Mouse (Mus musculus): ENCODE measurements around the gene Ubqln4.
"Not testable (repeated sequence)": the region's sequence is repeated elsewhere in the genome, so short reads cannot be mapped to it uniquely, and the experiment has no call there.

The Ubqln4 gene

DNA sequence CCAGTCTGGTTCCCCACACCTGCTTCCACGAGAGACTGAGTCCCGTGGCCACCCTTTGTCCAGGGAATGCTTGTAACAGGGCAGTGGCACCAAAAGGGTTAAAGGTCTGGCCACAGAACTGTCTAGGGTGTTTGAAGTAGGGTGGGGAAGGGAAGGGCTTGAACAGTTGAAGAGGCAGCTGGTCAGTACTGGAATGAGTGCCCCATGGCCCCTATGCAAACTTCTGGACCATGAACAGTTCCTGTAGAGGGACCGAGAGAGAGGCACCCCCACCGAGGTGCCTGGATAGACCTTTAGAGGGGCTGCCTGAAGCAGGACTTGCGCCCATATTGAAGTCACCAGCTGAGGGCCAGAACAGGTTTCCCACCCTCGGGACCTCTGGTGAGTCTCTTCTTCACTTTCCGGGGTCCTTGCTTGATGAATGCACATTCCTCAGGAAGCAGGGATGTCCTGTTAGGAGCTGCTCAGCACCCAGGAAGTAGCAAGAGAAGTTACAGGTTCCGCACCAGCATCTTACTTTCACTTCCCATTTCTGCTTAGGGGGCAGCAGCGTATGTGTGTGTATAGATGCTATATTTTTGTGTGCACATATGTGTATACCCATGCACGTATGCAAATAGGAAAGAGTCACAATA, 39.5 kb downstream of the Ubqln4 start:
- in situ Hi-C loops (cut with MboI; ENCODE audit: low sequenced_read_pairs), result no loop called here

DNA sequence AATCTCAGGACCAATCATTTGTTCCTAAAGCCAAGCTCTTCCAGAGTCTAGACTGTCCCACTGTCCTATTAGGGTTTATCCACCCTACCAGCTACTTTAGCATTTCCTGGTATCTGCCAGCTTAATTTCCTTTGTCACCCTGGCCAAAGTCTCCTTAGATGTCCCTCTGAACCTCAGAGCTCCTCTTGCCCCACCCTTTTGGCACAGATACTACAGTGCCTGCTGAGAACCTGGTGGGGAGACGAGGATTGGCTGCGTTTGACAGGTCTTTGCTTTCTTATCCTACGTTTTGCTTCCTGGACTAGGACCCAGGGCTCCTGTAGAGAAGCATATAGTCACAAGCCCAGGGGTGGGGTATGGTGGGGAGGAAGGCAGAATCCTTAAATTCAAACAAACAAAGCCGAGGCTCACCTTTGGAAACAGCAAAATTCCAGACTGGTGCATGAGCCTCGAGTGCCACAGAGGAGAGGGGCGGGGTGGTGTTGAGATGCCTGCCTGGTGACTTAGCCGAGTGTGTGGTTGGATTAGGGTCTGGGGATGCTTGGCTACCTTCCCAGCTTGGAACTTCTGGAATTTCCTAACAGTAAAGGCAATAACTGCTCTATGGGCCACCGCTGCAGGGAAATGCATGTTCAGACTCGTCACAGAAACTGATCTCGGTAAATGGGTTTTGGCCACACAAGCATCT, 40.5 kb downstream of the Ubqln4 start:
- in situ Hi-C loops (cut with MboI; ENCODE audit: low sequenced_read_pairs), result no loop called here

DNA sequence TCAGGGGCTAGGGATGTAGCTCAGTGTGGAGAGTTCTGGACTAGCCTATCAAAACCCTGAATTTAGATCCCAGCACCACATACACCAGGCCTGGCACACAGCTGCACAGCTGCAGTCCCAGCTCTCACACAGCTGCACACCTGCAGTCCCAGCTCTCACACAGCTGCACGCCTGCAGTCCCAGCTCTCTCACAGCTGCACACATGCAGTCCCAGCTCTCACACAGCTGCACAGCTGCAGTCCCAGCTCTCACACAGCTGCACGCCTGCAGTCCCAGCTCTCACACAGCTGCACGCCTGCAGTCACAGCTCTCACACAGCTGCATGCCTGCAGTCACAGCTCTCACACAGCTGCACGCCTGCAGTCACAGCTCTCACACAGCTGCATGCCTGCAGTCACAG, 43.0 kb downstream of the Ubqln4 start:
- in situ Hi-C loops (cut with MboI; ENCODE audit: low sequenced_read_pairs), result not testable (repeated sequence)

DNA sequence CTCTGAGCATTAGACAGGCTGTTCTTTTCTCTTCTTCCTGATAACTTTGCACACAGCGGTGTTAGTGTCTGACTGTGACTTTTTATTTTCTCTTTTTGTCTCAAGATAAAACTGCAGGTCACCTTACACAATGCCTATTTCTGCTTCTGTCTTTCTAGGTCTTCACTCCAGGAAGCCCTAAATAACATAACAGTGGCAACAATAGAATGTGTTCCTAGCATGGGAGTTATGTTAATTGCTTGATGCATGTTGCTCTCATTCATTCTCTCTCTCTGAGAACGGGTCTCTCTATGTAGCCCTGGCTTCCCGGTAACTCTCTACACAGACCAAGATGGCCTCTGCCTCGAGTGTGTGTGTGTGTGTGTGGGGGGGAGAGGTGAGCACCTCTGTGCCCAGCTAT, 48.9 kb downstream of the Ubqln4 start:
- in situ Hi-C loops (cut with MboI; ENCODE audit: low sequenced_read_pairs), result no loop called here

DNA sequence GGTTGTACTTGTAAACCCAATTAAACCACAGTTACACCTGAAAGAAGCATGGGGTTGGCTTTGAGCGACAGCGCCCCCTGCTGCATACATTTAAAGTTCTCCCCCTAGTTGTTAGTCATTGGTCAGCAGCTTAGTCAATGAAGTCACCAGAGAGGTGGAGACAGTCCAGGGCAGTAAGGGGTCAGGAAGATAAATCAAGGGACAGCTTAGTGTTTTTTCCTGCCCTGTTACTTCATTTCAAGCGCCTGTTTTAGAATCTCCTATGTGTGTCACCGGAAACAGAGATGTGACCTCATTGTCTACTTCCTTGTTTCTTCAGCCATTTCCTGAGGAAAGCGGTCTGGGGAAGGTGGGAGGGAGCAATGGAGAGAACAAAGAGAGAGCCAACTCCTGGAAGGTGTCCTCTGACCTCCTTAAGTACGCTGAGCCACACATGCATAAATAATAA, 50.2 kb downstream of the Ubqln4 start:
- in situ Hi-C loops (cut with MboI; ENCODE audit: low sequenced_read_pairs), result no loop called here

DNA sequence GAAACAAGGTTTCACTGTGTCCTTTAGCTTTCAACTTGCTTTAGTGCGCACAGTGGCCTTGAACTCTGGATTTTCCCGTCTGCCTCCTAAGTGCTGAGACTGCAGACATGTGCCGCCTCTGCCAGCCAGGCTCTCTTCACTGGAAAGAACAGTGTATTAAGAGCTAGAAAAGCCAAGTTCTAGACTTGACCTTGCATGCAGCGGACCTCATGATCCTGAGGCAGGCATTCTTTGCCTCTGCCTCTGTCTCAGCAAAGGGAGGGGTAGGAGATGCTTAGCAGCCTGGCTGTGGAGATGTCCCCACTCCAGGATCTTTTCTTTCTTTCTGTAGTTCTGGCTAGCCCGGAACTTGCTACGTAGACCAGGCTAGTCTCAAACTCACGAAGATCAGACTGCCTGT, 51.3 kb downstream of the Ubqln4 start:
- in situ Hi-C loops (cut with MboI; ENCODE audit: low sequenced_read_pairs), result loop anchor here (5.0 kb wide), 1 partner anchor 37 kb away; no protein-coding TSS in a partner anchor

DNA sequence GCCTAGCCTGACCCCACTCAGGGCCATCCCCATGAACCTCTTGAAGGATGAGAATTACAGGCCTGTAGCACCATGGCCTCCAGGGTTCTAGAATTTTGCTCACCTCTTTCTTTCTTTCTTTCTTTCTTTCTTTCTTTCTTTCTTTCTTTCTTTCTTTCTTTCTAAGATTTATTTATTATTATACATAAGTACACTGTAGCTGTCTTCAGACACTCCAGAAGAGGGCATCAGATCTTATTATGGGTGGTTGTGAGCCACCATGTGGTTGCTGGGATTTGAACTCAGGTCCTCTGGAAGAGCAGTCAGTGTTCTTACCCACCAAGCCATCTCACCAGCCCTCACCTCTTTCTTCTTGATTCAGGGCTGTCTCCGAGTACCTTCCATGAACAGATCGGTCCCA, 52.1 kb downstream of the Ubqln4 start, which contains the start of gene Arhgef2:
Gene Arhgef2 (plus strand): TSS at position 301 of the 400 bp plus-strand sequence.
- in situ Hi-C loops (cut with MboI; ENCODE audit: low sequenced_read_pairs), result loop anchor here (5.0 kb wide), 1 partner anchor 37 kb away; no protein-coding TSS in a partner anchor

DNA sequence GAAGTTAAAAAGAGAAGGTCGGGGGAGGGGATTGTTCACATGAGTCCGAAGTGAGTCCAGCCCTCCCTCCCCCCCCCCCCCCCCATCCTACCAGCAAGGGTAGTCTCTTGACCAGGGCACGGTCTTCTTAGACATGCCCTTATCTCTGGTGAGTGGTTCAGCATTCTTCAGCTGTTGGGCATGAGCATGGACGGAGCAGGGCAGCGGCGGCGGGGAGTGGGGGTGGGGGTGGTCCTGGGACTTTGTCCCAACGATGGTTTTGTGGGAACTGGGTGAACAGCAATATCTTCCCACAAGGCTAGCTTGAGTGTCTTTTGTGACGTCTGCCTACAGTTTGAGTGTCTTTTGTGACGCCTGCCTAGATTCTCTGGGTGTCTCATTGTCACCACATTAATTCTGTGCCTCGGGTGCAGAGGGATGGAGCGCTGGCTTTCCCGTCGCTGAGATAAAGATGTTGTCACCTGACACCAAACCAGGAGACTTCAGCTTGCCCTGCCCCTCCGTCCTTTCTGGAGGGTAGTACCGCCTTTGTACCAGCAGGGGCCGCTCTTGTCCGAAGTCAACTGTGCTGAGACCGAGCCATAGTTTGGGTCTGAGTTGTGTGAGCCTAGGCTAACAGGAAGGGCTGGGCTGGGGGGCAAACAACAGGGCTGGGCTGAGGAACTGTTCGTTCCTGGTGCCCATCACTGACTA, 53.7 kb downstream of the Ubqln4 start:
- in situ Hi-C loops (cut with MboI; ENCODE audit: low sequenced_read_pairs), result loop anchor here (5.0 kb wide), 1 partner anchor 35 kb away; no protein-coding TSS in a partner anchor

DNA sequence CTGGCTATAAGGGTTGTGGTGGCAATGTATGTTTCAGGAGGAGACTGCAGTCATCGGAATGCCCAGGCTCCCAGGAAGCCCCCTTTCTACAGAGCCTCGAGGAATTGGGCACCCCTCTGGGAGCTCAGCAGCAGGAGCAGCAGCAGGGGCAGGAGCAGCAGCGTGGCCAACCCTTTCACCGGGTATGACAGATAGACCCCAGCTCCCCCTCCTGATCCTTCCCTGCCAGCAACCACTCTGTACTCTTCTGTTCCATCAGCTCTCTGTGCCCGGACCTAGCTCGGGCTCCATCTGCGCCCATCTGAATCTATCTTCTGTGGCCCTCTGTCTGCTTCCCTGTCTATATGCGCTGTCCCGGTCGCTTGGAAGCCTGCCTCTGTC, 54.2 kb downstream of the Ubqln4 start:
- in situ Hi-C loops (cut with MboI; ENCODE audit: low sequenced_read_pairs), result loop anchor here (5.0 kb wide), 1 partner anchor 35 kb away; no protein-coding TSS in a partner anchor

DNA sequence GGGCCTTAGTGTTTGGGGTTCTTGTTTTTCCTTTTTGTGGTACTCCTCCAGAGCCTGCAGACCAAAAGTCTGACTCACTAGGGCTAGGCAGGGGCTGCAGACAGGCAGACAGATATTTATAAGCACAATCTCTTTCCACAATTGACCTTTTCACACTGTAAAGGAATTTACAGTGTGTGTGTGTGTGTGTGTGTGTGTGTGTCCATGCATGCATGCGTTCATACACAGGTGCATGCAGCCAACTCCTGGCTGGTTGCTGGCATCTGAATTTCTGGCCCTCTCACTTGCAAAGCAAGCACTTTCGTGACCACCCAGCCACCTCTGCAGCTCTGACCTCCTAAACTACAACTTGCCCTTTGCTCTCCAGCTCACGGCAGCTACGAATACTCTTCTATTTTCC, 55.5 kb downstream of the Ubqln4 start:
- in situ Hi-C loops (cut with MboI; ENCODE audit: low sequenced_read_pairs), result loop anchor here (5.0 kb wide), 1 partner anchor 33 kb away; no protein-coding TSS in a partner anchor

DNA sequence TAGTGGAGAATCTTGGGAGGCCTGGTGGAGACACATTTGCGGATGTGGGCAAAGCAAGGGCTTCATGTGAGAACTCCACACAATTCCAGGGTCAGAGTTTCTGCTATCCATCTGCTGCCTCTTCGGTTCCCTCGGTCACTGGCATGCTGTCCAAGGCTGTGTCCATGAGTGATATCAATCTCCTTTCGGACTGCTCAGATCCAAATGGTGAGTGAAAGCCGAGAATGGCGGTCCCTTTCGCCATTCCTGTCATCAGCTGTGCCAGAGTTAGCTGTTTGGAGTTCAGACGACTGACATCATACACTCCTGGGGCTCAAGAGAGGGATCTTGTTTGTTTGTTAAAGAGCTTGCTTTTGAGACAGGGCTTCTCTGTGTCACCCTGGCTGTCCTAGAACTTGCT, 60.9 kb downstream of the Ubqln4 start:
- in situ Hi-C loops (cut with MboI; ENCODE audit: low sequenced_read_pairs), result no loop called here

DNA sequence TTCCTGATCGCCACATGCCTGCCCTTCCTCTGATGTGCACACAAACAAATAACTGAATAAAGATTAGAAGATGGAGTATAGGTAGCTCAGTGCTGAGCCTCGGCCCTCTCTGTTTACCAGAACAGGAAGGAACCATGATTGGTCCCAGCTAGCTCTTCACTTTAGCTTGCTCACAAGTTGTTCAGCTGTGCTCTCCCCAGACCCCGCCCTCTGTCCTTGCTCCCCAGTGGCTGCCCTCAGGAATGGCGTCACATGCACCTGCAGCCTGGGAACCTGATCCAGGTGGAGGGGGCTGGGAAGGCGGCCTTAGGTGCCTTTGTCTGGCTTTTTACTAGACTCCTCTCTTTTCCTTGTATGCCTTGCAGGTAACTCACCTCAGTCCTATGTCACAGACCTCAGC, 61.6 kb downstream of the Ubqln4 start:
- in situ Hi-C loops (cut with MboI; ENCODE audit: low sequenced_read_pairs), result no loop called here

DNA sequence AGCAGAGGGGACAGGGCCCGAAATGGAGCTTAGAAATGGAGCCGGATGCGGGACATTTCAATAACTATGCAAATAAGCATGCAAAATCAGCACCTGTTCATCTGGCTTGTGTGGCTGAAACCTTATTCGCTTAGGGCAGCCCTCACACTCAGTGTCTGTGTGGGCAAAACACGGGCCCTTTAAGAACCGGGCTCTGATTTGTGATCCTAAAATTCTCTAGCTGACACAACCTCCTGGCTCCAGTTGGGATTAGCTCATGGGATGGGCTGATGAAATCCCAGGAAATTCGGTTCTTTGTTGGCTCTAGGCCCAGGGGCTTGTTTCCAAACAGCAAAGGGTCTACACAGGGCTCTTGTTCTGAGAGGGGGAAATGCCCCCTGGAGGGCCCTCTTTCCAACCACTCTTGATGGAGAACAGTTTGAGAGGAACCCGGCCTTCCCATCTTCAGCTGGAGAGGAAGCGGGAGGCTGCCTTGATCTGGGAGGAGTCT, 62.4 kb downstream of the Ubqln4 start:
- in situ Hi-C loops (cut with MboI; ENCODE audit: low sequenced_read_pairs), result no loop called here

DNA sequence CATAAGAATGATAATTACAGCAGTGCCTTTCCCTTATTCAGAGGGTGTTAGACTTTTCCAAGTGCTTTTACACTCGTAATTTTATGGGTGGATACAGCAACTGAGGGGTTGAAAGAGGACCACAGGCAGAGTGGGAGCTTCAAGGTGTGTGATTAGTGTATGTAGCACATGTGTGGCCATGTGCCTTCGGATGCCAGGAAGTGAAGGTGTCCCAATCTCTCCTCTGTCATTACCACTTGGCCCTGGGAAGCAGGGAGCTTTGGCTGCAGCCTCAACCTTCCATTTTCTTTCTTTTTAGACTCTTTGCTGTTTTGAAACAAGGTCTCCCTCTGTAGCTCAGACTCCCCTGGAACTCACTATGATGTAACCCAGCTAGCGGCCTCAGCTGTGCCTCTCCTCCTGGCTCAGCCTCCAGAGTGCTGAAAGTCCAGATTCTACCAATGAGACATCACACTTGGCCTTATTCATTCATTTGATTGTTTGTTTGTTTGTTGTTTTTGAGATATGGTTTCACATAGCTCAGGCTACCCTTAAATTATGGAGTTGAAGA, 63.5 kb downstream of the Ubqln4 start:
- in situ Hi-C loops (cut with MboI; ENCODE audit: low sequenced_read_pairs), result no loop called here

DNA sequence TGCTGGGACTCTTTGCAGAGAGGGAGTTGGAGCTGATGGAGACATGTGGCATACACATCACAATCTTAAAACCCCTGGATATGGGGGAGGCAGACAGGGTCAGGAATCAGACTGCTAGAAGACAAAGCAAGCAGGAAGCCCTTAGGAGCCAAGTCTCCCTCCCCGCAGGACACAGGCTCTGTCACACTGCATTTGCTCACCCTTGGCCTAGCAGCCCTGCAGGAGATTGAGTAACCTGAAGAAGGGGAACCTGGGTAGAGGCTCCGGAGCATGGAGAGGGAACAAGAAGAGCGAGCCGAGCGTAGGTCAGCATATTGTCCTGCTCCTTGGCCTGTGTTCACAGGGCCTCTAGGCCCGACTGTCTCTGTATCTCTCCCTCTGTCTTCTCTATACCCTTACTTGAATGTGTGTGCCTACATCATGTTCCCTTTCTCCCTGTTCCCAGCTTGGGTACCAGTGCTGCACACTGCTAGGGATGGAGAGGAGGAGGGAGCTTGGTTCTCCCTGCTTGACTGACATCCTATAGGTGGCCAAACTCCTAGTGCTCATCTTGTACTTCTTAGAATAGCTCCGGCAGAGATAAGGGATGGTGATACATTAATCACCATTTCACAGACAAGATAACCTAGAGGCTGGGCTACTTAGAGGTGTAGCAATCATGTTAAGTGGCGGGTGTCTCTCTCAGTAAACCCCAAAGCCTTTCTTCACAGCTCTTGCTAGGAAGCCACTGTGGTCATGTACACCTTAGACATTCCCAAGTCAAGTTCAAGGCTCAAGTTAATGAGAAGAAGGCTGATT, 64.7 kb downstream of the Ubqln4 start:
- in situ Hi-C loops (cut with MboI; ENCODE audit: low sequenced_read_pairs), result no loop called here

All from CH12F3 (cell line).